Mouse (Mus musculus) spleen, adult 2 months (tissue): ENCODE measurements around the gene Sowahb. TPM values are rescaled to one million over a fixed set of nuclear protein-coding genes. Genes with fewer than 3 reads are reported as not detected.
"Not testable (repeated sequence)": the region's sequence is repeated elsewhere in the genome, so short reads cannot be mapped to it uniquely, and the experiment has no call there.

Experiments used
- DNase-seq, 2 experiments: peaks; one replicate each; pipeline versions ENCODE4 v3.0.0 to v3.0.0-alpha.2; 2012 to 2021; ENCODE audit warnings: low spot score in 2 of 2, low read depth in 1 of 2
- H3K27ac ChIP-seq: fragments of 200-500 bp; 2 replicates; pipeline ENCODE4 v1.5.1; 2012; ENCODE audit warnings: low read length, inconsistent platforms; ENCODE audit not compliant: insufficient read depth
- H3K27me3 ChIP-seq: fragments of 200-500 bp; 2 replicates; pipeline ENCODE4 v1.6.1; 2012; ENCODE audit warnings: mild to moderate bottlenecking, moderate library complexity, low read length, inconsistent platforms; ENCODE audit not compliant: control insufficient read depth, insufficient read depth
- H3K36me3 ChIP-seq: fragments of 200-500 bp; 2 replicates; pipeline ENCODE4 v1.6.1; 2012; ENCODE audit warnings: mild to moderate bottlenecking, low read length, inconsistent platforms; ENCODE audit not compliant: control insufficient read depth, insufficient read depth
- H3K4me1 ChIP-seq: fragments of 200-500 bp; 2 replicates; pipeline ENCODE4 v1.6.1; 2011; ENCODE audit warnings: inconsistent platforms; ENCODE audit not compliant: control insufficient read depth, insufficient read depth, insufficient read length
- H3K4me3 ChIP-seq: fragments of 200-500 bp; 2 replicates; pipeline ENCODE4 v1.5.1; 2011; ENCODE audit warnings: mild to moderate bottlenecking, inconsistent platforms; ENCODE audit not compliant: insufficient read depth, insufficient read length; ENCODE audit errors: extremely low read depth
- CTCF ChIP-seq: fragments of 200-500 bp; IDR thresholded peaks from 2 replicates; pipeline ENCODE4 v1.5.1; 2011; ENCODE audit warnings: mild to moderate bottlenecking, inconsistent platforms; ENCODE audit not compliant: insufficient read depth, insufficient read length, insufficient replicate concordance; ENCODE audit errors: extremely low read depth
- POLR2A ChIP-seq: fragments of 200-500 bp; IDR thresholded peaks from 2 replicates; pipeline ENCODE4 v1.6.1; 2011; ENCODE audit warnings: low read depth, low read length, inconsistent platforms
- WGBS: fragments of 180-500 bp; shearing (Covaris S2); methylation state at CpG from one replicate; pipeline ENCODE4 v1.1.7; 2018; 5-methylcytosine and 5-hydroxymethylcytosine counted together
- polyA plus RNA-seq: library from polyadenylated mRNA; depleted of rRNA; stranded (reverse); fragments of >200 nt; gene quantifications from 2 replicates; pipeline ENCODE4 v1.2.3, GENCODE M21; 2012

Gene Sowahb
- polyA plus RNA-seq, 1 experiment: not detected

DNA sequence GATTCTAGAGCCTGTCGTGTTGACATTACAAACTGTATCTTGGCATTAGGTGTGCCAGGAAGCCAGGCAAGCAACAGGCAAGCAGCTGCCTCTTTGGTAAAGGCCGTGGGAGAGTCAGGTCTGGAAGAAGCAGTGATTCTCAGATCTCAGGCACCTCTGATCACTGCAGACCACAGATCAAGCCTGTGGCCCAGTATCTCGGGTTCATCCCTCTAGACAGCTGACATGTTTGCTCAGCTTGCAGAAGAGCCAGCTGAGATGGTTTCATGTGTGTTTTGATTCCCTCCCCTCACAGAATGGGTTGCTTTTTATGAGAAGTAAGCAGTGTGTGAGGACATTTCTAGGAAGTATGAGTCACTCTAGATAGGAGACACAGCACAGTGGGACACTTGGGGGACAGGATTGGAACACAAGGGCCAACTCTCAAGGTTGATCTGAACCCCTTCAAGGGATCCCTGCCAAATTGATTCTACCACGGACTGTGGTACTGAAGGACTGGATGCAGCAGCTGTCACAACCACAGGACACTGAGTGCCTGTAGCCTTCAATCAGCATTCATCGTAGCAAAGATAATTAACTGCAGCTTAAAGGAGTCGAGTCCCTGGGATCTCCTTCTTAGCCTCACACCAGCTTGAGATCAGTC lies 24.7 kb downstream of the Sowahb start:
- WGBS: 77% methylated on average over 6 of the region's 6 CpGs

DNA sequence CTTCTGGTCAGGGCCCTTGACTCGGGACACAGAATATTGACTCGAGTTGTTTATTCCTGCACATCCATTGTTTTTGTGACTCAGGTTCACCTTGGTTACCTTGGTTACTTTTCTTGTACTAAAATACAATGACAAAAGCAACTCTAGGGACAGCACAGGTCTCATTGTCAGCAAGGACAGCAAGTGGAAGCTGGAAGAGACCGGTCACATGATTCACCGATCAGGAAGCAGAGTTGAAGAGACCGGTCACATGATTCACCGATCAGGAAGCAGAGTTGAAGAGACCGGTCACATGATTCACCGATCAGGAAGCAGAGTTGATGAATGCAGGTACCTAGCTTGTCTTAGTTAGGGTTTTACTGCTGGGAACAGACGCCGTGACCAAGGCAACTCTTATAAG lies 25.6 kb downstream of the Sowahb start:
- H3K27me3 ChIP-seq, H3K4me3 ChIP-seq, H3K4me1 ChIP-seq, H3K36me3 ChIP-seq, H3K27ac ChIP-seq, DNase-seq: not testable (repeated sequence)
- 93% methylated on average over 10 of the region's 10 CpGs for WGBS

More for the DNA sequence above, 24.7 kb downstream of the Sowahb start:
- Histone ChIP-seq H3K36me3 (no peaks in the 10 kb centered on the region), H3K27ac (no peak overlapping the region), H3K4me1 (no peaks in the 10 kb centered on the region), H3K27me3 (no peaks in the 10 kb centered on the region), H3K4me3 (no peak overlapping the region)
- DNase-seq: no peak
- TF ChIP-seq POLR2A (no peak), CTCF (no peak)

DNA sequence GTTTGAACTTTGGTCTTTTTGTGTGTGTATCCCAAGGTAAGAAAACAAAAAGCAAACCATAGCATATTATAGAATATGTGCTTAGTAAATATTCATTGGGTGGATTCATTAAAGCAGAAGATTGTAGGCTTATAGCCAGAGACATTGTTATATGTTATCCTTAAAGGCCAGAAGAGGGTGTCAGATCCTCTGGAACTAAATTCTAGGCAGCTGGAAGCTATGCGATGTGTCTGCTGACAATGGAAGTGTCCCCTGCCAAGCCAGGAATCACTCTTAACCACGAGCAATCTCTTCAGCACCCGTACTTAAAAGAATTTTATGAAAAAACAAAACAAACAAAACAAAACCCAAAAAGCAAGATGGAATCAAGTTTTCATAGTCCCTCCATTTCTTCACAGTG lies 27.1 kb downstream of the Sowahb start:
- Histone ChIP-seq H3K36me3 (no peaks in the 10 kb centered on the region), H3K4me3 (no peak overlapping the region), H3K4me1 (no peaks in the 10 kb centered on the region), H3K27ac (no peak overlapping the region), H3K27me3 (no peaks in the 10 kb centered on the region)
- WGBS: 76% methylated on average over 3 of the region's 3 CpGs
- no peak for DNase-seq
- TF ChIP-seq POLR2A: no peak
- TF ChIP-seq CTCF: no peak

DNA sequence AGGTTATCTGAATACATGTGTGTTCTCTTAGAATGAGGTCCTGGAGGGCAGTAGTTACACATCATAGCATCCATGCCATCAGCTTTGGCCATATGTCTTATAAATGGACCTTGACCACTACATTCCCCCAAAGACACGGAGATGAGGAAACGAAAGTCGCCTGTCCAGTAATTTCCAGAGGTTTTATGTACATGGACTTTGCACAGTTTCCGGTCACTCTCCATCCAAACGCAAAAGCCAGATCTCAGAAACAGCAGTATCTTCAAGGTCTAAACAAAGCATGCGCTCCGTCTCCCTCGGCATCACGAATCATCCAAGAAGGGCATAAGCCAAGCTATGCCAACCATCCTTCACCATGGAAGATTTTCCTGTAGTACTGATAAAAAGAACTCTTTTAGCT lies 36.6 kb downstream of the Sowahb start:
- H3K27ac ChIP-seq: no peak overlapping the region
- no peak overlapping the region for H3K4me3 ChIP-seq
- 90% methylated on average over 9 of the region's 9 CpGs for WGBS

DNA sequence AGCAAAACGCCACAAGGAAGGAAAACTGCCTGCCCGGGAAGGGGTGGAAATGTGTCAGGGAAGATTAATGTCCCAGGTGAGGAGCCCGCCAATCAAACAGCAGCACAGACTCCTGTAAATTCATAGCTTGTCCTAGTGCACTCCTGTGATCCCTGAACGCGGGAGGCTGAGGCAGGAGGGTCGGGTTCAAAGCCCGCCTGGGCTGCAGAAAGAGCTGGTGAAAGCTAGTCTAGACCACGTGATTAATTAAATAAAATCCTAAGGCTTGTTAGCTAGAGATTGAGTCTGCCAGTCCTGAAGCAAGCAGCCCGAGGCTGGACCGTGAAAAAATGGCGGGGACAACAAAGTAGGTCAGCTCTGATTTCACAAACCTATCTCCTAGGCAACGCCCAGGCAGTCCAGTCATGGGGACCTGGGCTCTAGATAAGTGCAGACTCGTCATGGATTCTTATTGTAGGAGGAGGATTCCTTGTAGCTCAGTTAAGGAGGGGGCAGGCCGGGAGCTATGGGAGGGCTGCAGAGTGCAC lies 38.9 kb downstream of the Sowahb start:
- 57% methylated on average over 14 of the region's 14 CpGs for WGBS
- TF ChIP-seq CTCF (no peak), POLR2A (no peak)
- DNase-seq: no peak
- Histone ChIP-seq H3K27ac (no peak overlapping the region), H3K27me3 (peaks cover 6% of the 10 kb centered on the region; the same call in 1 of the 2 replicates), H3K36me3 (no peaks in the 10 kb centered on the region), H3K4me1 (no peaks in the 10 kb centered on the region), H3K4me3 (no peak overlapping the region; the same call in 1 of the 2 replicates)

More for the DNA sequence above, 36.6 kb downstream of the Sowahb start:
- no peak for DNase-seq
- Histone ChIP-seq H3K4me1 (no peaks in the 10 kb centered on the region), H3K36me3 (no peaks in the 10 kb centered on the region), H3K27me3 (peaks cover 6% of the 10 kb centered on the region; the same call in 1 of the 2 replicates)
- TF ChIP-seq CTCF (no peak), POLR2A (no peak)

DNA sequence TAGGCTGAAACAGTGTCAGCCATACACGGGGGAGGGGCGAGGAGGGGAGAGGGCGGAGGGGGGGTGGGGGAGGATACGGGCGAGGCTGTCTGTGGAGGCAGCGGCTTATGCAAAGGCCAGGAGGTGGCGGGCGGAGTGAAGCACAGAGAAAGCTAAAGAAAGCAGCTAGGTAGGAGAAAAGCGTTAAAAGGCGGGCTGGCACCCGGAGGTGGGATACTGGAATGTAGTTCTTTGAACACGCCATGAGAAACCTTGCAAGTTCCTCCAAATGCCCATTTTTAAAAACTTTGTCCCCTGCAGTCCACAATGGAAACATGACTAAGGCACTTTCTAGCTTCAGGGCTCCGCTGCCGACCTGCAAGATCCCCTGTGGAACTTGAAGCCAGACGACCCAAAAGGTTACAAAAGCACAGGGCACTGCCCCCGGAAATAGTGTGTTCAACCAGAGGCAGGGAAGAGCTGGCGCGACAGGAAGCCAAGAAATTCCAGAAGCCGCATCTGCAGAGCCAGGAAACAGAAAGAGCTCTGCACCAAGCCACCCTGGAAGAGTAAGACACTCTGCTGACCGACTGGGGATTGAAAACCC lies 39.5 kb downstream of the Sowahb start:
- no peak overlapping the region for H3K27ac ChIP-seq
- no peaks in the 10 kb centered on the region for H3K4me1 ChIP-seq
- DNase-seq: no peak
- WGBS: 5% methylated on average over 20 of the region's 20 CpGs
- H3K36me3 ChIP-seq: no peaks in the 10 kb centered on the region
- H3K4me3 ChIP-seq: no peak overlapping the region
- TF ChIP-seq CTCF (no peak), POLR2A (no peak)
- H3K27me3 ChIP-seq: peaks cover 6% of the 10 kb centered on the region; the same call in 1 of the 2 replicates

DNA sequence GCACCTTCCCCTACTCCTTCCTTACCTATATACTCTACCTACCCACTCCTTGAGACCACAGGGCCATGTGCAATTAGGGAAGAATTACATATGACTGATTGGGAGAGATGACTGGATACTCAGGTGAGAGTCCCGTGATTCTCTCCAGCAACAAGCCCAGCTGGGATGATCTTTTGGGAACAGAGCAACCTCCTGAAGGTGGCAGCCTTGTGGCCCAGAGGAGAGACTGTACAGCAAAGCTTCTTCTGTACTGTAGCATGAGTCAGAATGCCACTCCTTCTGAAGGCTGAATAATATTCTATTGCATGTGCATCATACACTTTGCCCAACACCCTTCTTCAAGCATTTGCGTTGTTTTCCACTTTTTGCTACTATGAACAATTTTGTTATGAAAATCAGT lies 42.2 kb downstream of the Sowahb start:
- H3K27ac ChIP-seq: no peak overlapping the region
- TF ChIP-seq POLR2A (no peak), CTCF (no peak)
- no peaks in the 10 kb centered on the region for H3K4me1 ChIP-seq
- DNase-seq: no peak
- 88% methylated on average over 2 of the region's 2 CpGs for WGBS
- H3K4me3 ChIP-seq: no peak overlapping the region
- H3K27me3 ChIP-seq: peaks cover 6% of the 10 kb centered on the region; the same call in 1 of the 2 replicates
- H3K36me3 ChIP-seq: no peaks in the 10 kb centered on the region
